Mouse (Mus musculus): ENCODE data around the gene Hmgcs2.

GRCm38 (mm10) chr3:98242051-98242450, 38.2 kb upstream of the Hmgcs2 start:
- no peak for TF ChIP-seq CTCF (IDR thresholded peaks at IDR 0.05; ENCODE audit: low read depth, low read length)
- TF ChIP-seq POLR2A (IDR thresholded peaks at IDR 0.05; ENCODE audit: extremely low read depth, insufficient read depth, low read length), result no peak

Data from liver, adult 2 months (tissue).